Mouse (Mus musculus): ENCODE measurements around the gene Insm2.

The Insm2 gene

GRCm38 (mm10) chr12:55604411-55604810 lies 5.2 kb downstream of the Insm2 start:
- no peak for DNase-seq (ENCODE audit: low read depth, low spot score)

- DNase-seq (ENCODE audit: low read depth, low spot score): no peak
Measured at GRCm38 (mm10) chr12:55607902-55608301, 8.7 kb downstream of the Insm2 start.

- no peak for DNase-seq (ENCODE audit: low read depth, low spot score)
Measured at GRCm38 (mm10) chr12:55610812-55611211, 11.6 kb downstream of the Insm2 start.

DNA sequence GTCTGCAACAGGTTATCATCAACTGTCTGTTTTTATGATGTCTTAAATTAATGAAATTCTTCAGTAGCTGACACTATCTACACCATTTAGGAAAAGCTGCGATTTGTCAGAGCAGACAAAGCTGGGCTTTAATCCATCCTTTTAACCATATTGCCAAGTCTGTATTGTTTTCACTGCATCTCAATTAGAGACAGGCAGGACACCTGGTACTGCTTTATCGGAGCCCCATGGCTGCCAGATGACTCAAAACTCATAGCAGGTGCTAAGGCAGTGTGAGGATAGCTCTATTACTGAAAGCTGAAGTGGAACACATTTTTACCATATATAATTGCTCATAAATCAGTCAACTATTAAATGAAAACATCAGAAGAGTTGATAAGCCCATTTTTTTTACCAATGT lies 21.1 kb downstream of the Insm2 start:
- DNase-seq (ENCODE audit: low read depth, low spot score): no peak

DNA sequence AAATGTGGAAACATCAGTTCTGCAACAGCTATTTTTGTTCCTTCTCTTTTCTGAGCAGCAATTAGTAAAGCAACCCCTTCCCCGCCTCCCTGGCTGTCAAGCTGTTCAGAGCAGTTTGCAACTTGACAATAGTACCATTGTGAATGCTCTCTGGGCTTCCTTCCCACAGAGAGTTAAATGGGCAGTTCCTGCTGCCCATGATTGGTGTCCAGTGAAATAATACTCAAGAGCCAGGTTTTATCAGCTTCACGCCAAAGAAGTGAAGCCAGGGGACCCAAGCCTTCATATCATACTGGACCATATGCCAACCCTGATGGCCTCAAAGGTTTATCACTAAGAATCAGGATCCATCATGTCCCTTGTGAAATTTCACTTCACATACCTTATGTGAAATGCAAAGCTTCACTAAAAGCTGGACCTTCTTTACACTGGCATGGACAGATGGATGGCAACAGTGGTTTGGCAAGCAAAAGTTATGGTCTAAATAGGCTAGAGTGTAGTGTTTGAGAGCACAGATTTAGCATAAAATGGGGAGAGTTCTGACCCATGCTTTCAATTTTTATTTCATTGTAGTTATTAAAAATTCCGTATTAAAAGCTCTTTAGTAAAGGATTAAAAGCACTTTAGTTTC lies 23.5 kb downstream of the Insm2 start:
- no peak for DNase-seq (ENCODE audit: low read depth, low spot score)

- DNase-seq (ENCODE audit: low read depth, low spot score): no peak
Measured at GRCm38 (mm10) chr12:55623254-55623653, 24.0 kb downstream of the Insm2 start.

GRCm38 (mm10) chr12:55626711-55627110 lies 27.5 kb downstream of the Insm2 start:
- DNase-seq (ENCODE audit: low read depth, low spot score): peak; percentile 44

DNA sequence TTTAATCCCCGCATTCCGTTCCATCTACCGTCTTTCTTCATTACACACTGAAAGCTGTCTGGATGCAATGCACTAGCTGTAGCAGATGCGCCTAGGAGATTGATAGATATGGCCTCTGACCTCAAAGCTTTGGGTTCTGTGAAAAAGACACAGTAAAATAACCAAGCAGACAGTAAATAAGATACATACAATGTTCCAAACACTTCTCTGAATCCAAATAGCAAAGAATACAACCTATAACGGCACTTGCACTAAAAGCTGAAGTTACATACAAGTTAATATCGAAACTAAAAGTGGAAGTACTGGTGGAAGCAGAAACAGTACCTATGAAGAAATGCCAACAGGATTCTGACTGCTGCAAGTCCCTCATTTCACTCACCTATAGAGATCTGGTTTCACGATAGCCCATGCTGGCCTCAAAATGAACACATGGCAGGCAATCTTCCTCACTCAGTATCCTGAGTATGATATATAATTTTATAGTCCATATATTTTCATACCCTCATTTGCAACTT lies 48.8 kb downstream of the Insm2 start:
- DNase-seq (ENCODE audit: low read depth, low spot score): no peak

Data from retina, adult 2 months (tissue).